Mouse (Mus musculus): ENCODE data around the gene Rnf114.

The Rnf114 gene

DNA sequence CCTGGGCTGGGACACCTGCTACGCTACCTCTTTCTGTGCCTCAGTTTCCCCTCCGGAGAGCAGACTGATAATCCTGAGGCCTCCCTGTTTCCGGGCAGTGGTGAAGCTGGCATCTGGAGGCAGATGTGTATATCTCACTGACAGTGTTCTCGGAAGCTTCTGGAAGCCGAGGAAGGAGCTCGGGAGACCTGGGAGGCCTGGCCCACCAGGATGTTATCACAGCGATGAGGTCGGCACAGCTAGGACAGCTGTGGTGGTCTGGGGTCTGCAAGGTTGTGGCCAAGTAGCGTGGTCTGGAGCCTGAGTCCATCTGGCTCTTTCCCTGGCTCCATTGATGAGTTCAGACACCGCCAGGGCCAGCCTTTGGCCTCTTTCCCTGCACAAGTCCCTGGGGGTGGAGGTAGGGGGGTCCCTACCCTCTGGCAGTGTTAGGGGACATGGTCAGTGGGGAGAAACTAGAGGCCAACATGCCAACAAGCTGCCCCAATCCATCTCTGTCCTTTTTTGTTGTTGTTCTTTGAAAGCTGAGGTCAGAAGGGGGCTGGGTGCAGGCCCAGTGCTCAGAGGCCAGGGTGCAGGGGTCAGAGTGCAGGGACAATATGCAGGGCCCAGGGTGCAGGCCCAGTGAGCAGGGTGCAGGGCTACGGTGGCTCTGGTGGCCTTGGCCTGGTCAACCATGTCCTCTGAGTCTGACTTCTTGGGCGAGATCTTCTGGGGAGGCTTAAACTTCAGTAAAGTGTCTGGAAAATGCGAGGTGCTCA lies 72.3 kb downstream of the Rnf114 start:
- in situ Hi-C loops (cut with MseI, MboI) = no loop called here

DNA sequence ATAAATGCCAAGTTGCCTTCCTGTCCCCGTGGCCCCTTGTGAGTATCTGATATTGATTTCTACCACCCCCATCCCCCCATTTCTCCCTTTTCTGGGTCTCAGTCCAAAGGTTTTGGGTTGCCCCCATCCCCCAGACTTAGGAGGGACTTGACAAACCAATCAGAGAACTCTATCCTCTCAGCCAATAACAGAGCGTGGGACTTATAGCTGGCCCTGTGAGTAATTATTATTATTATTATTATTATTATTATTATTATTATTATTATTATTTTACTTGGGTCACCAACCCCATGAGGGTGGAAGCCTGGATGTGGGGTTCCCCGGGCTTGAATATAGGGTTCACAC lies 72.8 kb downstream of the Rnf114 start:
- in situ Hi-C loops (cut with MseI, MboI) = no loop called here

DNA sequence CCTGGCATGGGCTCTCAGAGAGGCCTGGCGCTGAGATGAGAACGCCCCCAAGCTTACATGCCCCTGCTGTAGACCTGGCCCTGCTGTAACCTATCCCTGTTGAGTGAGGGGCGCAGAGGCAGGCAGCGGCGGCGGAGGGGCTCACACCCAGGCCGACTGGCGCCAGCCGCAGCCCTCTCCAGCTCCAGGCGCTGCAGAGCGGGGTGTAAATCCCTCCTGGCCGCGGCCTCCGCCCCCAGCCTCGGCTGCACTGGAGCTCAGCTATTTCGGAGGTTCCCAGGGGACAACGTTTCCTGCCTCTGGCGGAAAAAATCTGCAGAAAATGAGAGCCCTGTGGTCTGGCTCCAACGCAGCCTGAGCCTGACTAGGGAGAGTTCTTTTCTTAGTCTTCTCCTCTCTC lies 73.2 kb downstream of the Rnf114 start:
- in situ Hi-C loops (cut with MseI, MboI) = no loop called here
